Mouse (Mus musculus) yolk sac, embryonic 10.5 days (tissue): ENCODE results near the gene Mettl8.

Experiments used
- DNase-seq: peaks from one replicate; pipeline ENCODE4 v3.0.0-alpha.2; 2017; ENCODE audit warnings: low spot score

Gene Mettl8

DNA sequence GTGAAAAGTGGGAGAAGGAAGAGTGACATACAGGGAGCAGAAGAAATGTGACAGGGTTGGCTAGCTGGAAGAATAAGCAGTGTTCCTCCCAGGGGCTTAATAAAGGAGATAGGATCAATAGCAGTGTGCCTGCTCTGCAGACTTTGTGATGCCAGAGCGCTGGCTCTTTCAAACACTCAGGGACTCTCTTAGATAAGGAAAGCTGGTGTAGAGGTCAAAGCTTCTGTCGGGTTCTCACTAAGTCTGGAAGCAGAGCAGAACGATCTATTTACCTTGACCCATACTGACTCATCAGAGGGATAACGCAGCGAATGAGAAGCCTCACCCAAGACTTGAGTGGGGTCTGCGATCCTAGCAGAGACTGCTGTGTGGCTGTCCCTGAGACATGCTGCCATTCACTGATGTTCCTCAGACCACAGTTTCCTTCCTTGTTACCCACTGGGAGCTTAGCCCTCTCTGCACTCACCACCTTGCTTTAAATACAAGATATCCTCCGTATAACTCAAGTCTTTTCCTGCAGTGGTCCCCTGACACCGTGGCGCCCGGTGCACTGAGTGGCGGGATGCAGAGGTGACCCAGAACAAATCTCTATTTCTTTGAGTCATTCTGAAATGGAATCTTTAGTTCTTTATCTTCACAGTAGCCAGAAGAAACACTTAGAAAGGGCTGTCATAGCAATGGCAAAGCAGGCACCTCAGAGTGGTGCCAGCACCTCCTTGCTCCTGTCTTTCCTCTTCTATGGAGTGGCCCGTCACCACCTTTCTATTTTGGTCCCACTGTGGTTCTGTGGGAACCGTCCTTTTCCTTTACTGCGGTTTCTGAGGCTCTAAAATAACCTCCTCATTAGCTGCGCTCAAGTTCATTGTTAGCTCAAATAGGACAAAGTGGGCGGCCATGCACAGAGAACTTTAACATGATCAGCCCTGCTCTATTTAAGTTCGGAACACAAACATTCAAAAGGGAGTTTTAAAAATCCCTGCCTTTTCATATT lies 65.9 kb downstream of the Mettl8 start:
- DNase-seq = no peak

DNA sequence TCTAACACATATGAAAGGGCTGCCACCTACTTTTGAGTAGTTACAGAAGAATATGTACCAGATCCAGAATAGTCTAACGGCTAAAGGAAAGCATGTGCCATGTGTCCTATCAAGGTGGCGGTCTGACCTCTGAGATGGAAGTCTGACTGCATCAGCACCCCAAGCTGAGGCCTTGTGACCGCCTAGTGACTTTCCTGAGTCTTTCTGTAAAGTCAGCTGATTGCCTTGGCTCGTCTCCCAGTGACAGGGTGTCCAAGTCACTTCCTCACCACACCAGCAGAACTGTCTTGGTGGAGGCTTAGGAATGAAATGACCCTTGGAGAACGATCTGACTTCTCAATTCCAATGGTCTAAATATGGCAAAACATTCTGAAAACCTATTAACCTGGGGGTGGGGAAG lies 77.1 kb downstream of the Mettl8 start:
- DNase-seq = peak; percentile 27

DNA sequence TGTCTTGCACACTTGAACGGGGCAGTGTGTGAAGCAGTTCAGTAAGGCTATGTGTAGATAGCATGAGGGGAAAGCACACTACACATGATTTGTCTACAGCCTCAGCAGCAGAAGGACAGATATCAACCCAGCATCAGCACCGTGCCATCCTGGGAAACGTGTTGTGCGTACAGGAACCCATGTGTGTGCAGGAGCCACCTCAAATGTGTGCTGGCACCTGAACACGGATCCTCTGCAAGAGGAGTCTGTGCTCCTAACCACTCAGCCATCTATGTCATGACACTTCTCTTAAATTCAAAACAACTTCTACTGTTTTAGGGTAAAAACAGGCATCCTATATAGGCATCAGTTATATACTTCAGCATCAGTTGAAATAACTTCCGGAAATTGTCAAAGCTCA lies 80.6 kb downstream of the Mettl8 start:
- no peak for DNase-seq

DNA sequence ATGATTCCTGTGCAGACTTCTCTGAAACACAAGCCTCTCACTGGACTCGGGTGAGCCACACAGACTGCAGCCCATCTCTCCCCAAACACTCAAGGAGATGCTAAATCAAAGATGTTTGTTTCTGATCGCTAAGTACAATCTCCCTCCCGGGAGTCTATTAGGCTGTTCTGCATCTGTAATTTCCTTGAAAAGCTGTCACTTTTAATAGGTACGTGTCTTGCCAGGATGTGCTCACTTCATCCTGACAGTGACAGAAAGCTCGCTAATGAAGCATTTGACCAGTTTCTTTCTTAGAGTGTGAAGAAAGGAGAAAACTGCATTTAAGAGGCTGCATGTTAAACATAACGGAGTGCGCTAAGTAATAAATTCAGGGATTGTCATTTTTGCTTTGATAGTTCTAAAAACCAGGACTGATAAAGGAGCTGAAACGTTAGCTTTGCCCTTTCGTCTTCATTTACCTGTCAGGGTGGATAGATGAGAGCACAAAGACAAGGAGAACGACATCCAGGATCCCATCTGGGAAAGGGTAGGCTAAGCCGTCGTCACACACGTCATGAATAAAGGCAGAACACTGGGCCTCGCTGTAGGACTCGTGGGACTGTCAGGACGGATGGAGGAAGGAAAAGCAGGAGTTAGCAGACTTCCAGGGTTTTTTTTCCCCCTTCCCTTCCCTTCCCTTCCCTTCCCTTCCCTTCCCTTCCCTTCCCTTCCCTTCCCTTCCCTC lies 82.4 kb downstream of the Mettl8 start:
- DNase-seq = no peak

DNA sequence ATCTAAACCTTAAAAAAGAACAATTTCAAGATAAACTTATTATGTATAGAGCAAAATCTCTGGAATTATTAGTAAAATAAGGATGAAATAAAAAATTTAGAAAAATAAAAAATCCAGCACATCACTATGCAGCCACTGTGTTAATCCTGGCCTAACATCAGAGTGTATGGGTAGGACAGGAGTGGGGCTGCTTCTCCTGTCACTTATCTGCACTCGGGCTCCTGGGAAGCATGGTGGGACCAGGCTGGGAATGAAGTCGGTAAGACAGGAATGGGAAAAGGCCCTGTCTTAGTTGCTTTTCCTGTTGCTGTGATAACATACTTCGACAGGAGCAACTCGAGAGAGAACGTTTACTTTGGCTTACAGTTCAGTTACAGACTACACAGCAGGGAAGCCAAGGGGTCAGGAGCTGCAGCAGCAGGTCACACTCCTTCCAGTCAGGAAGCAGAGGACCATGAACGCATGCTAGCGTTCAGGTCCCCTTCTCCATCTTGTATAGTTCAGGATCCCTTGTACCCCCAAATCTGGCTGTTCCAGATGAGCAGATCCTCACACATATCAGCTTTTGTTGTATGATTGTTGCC lies 85.1 kb downstream of the Mettl8 start:
- peak; percentile 5 for DNase-seq

DNA sequence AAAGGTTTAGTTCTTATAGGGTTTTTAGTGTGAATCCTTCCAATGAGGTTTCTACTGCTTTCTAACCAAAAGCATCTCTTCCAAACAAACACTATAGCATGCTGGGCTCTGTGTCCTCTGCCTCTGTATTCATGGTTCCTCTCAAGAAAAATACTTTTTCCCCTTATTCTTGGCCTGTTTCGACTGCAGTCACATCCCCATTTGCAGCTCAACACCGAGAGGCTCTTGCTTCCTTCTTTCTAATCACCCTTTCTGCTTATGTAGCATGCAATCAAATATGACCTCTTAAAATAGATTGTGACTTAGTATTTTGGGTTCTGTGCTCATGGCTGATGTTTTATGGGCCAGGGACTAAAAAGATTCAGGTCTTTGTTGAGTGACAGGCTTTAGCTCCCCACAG lies 87.1 kb downstream of the Mettl8 start:
- no peak for DNase-seq

DNA sequence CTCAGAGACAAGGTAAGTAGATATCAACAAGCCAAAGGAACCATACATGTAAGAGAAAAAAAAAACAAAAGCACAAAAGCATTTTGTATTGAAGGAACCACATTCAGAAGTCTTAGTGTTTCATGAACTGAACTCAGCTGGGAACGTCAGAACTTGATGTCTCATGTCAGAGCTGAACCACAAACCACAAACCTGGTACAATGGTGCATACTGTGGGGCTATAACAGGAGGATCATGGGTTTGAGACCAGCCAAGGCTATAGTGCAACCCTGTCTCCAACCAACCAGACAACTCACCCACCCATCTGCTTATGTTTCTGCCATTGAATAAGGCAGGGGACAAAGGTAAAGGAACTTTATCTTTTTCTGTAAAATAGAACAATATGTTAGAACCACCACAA lies 88.2 kb downstream of the Mettl8 start:
- no peak for DNase-seq

DNA sequence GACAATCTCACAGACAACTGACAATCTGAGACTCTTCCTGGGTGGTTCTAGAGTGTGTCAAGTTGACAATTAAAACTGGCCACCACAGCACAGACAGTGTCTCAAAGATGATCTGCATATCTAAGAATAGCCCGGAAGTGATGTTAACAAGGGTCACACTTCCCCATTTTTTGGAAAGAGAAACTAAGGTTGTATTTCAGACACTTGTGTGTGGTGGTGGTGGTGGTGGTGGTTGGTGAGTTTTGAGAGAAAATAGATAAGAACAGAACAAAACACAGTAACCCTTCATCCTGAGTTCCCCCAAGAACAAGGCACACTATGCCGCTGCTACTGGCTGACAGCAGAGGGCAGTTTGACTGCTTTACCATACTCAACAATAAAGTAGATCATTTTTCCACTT lies 90.6 kb downstream of the Mettl8 start:
- no peak for DNase-seq

DNA sequence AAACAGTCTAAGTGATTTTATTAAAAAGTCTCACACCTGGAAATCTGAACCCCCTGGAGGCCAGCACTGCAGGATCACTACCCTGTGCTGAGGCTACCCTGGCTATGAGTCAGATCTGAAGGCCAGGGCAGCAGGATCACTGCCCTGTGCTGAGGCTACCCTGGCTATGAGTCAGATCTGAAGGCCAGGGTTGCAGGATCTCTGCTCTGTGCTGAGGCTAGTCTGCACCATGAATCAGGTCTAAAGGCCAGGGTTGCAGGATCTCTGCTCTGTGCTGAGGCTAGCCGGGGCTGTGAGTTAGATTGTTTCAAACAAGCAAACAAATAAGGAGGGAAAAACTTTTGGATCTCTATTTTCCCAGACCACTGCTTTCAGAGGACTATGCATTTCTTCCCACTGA lies 92.5 kb downstream of the Mettl8 start:
- DNase-seq = no peak

DNA sequence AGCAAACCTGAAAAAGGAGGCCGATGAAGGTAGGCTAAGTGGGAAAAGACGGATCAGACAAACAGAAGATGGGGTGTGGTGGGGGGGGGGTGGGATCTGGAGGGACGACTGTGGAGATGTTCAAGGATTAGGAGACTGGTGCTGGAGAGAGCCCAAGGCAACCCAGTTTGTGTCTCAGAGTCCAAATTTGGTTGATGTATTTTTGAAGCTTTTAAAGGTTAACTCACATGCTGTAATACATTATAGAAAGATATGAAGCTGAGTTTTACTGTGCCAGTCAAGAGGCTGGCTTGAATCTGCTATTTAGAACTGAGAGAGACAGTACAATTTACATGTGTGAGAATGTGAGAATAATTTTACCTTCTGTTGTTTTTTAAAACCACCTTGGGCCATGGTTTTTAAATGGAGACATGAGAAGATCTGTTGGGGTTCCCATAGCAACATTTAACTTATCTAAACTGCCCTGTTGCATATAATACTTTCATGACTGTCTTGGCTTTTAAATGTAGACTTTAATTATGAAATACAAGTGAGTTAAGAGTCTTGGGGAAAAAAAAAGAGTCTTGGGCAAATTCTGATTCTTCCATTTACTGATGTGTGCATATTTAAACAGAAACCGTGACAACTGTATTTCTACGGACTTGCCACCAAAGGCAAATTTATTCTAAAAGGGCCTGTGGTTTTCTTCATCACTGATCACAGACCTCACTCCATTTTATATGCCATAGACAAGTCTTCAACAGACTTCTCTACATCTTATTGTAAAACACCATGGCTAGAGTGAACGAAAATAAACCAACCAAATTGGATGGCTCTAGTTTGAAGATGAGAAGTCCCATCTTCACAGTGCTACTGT lies 94.1 kb downstream of the Mettl8 start:
- DNase-seq = no peak

DNA sequence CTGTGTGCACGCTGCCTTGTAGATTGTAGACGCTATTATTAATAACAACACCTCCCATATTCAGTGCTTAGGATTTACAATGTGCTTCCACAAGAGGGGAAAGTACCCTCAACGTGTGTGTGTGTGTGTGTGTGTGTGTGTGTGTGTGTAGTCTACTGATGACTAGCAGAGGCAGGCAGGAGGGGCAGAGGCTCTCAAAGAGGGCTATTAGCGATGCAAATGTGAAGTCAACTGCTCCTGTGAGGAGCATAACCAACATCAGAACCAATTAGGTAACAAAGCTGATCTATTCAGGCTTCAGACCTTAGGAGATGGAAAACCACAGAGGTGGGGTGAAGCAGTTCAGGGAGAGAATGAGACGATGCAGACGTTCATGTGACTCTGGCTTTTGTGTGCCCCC lies 95.3 kb downstream of the Mettl8 start:
- no peak for DNase-seq

DNA sequence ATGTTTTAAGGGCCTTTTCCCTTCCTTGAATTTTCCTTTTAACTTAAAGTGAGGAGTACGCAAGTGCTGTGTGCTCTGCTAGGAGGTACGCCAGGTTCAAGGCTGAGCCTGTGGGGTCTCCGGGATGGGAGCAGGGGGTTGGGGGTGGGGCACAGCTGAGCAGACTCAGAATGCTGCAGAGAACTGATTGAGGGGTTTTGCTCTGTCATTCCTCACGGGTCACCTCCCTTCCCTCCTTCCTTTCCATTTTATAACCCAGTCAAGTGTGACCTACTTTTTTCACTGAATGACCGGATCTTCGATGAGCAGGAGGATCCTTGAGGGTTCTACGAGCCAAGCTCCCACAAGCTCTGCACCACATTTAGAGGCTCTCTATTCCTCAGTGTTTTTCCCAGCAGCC lies 96.0 kb downstream of the Mettl8 start:
- no peak for DNase-seq

DNA sequence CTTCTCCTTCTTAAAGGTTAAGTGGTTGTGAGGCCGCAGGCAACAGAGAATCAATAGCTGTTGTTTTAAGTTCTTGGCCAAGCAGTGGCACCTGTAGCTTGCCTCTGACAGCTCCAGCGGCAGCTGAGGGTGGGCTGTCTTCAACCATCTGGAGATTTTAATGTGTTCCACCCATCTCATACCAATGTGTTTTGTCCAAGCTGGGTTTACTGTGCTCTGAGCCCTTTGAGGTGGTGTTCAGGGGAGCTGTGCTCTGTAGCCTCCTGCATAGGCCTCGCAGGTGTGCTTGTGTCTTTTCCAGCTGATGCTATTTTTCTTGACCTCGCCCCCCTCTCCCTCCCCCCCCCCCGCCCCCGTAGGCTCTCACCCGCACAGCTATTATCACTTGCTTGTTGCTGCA lies 96.8 kb downstream of the Mettl8 start:
- no peak for DNase-seq

DNA sequence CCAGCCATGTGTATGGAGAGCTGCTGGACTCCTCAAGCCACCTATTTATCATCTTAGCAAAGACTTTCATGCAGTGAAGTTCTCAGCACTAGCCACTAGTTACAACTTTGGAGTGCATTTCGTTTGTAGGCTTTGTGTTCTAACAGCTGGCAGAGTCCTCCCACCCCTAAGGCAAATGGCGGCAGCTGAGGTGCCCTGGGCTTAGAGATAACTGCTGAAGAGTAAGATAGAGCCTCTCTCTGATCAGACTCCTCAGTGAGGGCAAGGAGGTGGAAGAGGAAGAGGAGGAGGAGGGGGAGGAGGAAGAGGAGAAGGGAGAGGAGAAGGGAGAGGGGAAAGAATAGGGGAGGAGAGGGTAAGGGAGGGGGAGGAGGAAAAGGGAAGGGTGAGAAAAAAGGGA lies 101.8 kb downstream of the Mettl8 start:
- no peak for DNase-seq

DNA sequence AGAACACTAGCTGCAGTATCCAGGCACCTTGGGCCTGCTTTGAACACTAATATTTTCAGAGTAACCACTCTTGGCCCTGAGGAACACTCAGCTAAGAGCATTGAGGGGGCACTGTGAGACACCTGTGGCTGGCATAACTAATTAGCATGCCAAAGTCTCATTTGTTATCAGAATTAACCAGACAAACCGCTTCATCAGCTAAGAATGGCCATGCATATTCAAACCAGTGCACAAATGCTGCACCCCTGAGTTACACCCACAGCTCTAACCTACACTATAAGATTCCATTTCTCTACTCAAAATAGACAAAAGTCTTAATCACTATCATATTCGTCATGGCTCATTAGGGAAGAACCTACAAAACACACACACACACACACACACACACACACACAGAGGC lies 103.4 kb downstream of the Mettl8 start:
- DNase-seq = no peak

DNA sequence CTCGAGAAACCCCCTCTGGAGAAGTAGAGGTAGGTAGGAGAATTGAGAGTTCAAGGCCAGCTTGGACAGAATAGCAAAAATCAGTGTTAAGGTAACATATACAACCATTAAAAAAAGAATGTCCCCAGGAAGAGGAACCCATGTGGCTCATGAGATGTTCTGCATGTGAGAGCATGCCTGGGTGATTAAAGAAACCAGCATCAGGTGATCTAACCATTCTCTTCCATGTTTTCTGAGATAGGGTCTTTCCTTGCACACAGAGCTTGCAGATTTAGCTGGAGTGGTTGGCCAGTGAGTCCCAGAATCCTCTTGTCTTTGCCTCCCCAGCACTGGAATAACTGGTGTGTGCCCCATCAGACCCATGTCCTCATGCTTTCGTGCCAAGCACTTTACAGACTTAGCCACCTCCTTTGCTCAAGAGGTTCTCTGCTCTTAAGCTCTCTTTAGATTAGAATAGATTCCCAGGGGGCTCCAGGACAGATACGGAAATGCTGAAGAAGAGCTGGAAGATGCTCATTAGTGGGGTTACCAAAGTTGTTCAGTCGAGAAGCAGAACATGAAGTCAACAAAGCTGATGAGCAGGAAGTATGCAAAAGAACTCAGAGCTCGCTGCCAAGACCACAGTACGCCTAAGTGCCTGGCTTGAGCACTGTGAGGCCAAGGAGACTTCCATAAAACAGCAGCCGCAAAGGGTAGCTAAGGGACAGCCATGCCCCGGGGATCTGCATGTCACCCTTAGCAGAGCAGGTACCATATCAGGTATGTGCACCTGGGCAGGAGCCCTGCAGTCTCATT lies 110.7 kb downstream of the Mettl8 start:
- DNase-seq = no peak

DNA sequence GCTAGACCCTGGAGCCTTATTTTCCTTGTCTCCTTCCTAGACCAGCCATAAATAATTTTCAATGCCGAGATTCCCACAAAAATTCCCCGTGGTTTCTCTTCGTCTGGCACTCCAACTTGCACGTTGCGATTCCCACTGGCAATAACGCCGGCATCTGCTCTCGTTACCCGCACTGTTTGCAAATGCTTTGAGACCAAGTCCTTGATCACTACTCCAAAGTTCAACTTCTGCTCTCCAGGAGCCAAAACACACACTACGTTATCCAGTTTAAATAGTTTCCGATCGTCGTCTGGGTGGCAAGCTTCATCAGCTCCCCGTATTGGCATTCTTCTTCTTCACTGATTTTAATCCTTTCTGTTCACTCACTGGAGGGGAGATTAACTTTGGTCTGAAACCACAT lies 114.6 kb downstream of the Mettl8 start:
- peak; percentile 67 for DNase-seq

DNA sequence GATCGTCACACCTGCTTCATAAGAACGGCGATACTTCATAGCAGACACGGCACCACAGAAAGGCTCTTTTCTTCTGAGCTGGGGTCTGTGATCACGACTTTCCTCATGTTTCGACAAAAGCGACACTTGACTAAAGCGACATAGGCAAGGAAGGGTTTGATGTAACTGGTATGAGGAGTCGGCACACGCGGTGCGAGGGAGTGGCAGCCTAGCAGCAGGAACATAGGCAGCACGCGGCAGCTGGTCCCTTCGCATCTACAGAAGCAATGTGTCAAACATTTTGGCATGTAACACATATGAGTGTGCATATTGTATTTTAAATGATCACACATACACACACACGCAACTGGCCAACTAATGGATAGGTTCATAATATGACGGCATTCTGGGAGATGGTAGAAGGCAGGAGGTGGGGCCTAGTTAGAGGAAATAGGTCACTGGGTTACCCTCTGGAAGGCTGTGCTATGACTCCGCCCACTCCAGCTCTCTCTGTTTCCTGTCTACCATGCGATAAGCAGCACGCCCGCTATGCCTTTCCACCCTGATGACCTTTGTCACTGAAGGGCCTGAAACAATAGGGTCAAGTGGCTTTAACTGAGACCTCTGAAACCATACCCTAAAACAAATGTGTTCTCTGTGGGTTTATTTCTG lies 116.4 kb downstream of the Mettl8 start:
- peak; percentile 82 for DNase-seq

DNA sequence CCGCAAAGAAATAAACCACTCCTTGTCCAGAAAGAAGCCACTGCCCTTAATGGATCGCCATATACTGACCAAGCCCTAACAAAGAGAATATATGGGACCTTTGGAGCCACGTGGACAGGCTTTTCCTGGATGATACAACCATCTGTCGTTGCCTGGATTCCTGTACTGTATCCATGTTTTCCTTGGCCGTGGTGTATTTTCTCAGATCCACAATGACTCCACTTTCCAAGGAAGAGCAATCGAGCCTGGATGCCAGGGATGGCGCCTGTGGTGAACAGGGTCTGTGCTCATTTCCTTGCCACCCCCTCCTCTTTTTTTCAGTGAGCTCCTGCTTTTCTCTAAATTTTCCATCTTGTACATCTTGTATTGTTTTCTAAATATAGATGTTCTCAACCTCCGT lies 120.6 kb downstream of the Mettl8 start:
- DNase-seq = no peak

DNA sequence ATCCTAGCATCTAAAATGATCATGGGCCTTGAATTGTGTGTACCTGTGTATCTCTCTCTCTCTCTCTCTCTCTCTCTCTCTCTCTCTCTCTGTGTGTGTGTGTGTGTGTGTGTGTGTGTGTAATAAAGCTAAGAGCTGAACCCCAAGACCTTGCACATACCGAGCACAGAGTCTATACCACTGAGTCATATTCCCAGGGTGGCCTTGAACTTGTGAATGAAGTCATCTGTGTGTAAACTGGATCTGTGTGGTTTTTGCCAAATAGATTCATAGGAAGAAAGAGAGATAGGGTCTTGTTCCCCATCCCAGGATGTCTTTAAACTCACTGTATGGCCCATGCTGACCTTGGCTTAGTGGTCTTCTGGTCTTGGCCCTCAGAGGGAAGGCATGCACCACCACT lies 121.9 kb downstream of the Mettl8 start:
- no peak for DNase-seq

DNA sequence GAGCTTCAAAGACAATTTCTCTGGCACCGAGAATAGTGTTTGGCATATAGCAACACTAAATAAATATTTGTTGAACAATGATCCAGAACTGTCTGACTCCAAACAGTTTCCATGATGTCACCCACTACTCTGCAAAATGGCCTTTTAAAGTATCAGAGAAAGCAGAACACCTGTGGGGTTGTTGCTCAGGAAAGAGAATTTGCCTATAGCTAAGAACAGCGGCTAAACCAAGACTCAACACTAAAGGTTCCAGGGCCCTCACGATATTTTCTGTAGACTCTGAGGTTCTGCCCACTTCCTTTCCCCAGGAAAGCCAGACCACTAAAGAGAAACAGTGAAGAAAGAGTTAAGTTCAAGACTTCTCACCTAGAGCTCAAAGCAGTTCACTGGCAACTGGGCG lies 122.4 kb downstream of the Mettl8 start:
- no peak for DNase-seq
